Mouse (Mus musculus) ovary, postnatal 10 days (tissue): ENCODE results near the gene Gm13889.

Experiments
- DNase-seq: peaks from one replicate; pipeline ENCODE4 v3.0.0; 2022; ENCODE audit warnings: low spot score

Gene Gm13889

GRCm38 (mm10) chr2:93957785-93958175 lies 779 bp upstream of the Gm13889 start:
- DNase-seq, result no peak

DNA sequence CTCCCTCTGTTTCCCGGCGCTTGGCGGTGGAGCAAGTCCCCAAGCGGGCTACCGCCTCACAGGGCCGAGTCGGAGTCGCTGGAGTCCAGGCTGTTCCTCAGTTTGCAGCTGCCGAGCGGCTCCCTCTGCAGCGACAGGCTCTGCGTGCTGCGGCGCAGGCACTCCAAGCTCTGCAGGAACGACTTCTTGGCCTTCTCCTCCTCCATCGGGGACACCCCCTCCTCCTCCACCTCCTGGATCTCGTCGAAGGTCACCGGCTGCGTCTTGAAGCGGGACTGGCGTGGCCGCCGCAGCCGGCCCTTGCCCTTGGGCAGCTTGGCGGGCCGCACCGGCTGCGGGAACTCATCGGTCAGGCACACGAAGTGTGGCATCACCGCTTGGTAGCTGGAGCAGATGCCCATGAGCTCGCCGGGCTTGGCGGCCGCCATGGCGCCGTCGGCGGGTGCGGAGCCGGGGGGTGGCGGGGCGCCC lies 635 bp downstream of the Gm13889 start:
- peak; percentile 54 for DNase-seq

- DNase-seq, result no peak
Observed at GRCm38 (mm10) chr2:93955886-93956285, 1.1 kb downstream of the Gm13889 start.

GRCm38 (mm10) chr2:93954781-93955578 lies 2.0 kb downstream of the Gm13889 start:
- no peak for DNase-seq

GRCm38 (mm10) chr2:93953726-93954125 lies 3.3 kb downstream of the Gm13889 start:
- DNase-seq, result no peak

GRCm38 (mm10) chr2:93946976-93947375 lies 10.0 kb downstream of the Gm13889 start:
- DNase-seq, result no peak

DNA sequence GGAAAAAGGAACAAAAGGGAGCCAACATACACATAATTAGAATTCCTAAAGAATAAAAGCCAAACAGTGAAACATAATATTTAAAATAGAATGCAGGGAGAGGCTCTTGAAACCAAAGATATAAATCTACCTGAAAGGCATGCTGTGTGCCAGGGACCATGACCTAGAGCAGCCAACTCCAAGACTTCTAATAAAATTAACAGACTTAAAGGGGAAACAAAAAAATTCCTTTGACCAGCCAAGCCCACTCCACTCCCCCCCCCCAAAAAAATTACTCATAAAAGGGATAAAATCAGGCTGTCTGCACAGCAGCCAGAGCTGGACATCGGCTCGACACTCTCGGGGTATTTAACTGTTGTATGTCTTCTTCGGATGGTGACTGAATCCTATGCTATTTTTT lies 12.1 kb downstream of the Gm13889 start:
- no peak for DNase-seq

DNA sequence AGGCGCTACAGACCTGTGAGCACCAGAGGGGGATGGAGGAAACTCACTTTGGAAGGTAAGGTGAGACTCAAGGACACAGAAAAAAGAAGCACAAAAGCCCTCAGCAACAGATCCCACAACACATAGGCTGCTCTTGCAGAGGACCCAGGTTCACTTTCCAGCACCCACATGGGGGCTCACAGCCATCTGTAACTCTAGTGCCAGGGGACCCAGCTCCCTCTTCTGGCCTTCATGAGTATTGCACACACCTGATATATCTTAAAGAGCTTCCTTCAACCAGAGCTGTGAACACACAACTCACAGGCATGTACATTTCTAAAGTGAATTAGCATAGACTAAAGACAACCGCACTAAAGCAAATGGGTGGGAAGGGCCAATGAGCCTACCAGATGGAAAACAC lies 12.9 kb downstream of the Gm13889 start:
- DNase-seq, result no peak

- DNase-seq, result no peak
Observed at GRCm38 (mm10) chr2:93941670-93942069, 15.3 kb downstream of the Gm13889 start.

DNA sequence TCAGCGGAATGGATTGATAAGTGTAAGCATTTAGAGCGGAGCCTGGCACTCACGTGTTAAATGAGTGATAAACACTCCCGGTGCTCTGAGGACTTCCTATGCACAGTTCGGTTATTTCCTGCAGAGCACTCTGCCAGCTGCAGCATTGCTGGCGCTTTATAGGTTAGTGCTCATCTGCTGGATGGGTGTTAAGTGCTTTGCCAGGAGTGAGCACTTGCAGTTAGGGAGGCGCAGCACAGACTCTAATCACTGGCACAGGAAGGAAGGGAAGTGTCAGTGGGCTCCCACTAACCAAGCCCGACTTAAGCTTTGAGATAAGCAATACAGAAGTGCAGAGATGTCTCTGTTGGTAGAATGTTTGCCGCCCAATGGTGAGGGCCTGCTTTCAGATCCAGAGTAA lies 18.5 kb downstream of the Gm13889 start:
- DNase-seq, result no peak

DNA sequence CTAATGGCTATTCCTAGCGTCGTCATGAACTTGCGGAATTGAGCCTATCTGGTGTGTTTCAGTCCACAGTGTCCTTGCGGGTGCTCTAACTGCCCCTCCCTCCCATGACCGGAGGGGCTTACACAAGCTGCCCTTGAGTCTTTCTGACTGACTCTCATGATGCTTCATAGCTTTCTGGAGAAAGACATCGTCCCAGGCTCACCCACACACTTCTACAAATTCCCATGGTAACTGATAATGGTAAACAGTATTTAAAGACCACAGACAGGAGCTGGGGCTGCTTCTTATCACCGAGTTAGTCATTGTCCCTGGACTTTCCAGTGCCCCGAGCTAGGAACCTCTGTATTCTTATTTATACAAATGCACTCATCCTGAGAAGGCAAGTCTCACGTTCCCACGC lies 28.1 kb downstream of the Gm13889 start:
- DNase-seq, result no peak

GRCm38 (mm10) chr2:93927701-93928437 lies 29.1 kb downstream of the Gm13889 start:
- no peak for DNase-seq

DNA sequence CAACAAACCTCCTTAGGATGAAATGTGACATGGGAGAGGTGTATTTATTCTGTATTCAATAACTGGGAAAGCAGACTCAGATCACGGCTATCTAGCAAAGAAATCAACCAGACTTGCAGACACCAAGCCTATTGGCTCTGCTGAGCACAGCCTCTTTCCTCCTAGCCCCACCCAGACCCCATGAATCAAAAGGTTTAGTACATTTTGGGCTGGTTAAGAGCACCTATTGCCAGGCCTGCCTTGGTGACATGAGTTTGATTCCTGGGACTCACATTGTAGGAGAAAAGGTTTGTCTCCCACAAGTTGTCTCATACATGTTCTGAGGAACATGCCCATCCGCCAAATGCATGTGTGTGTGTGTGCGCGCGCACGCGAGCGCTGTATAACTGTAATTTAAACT lies 30.9 kb downstream of the Gm13889 start:
- no peak for DNase-seq

DNA sequence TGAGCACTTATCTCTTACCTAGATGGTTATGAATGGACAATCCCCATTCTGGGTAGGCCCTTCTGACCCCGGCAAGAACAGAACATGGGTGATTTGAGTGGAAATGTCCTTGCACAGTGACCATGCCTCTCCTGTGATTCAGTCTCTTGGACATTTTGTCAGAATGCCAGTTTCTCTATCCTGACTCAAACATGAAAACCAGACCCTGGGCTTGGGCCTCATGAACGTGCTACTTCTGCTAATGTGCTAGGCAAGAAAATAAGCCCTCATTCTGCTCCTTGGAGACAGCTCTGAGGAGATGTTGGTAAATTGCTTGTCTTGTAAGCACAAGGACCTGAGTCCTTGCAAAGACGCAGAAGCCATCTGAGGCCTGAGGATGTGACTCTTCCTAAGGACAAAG lies 37.9 kb downstream of the Gm13889 start:
- no peak for DNase-seq

DNA sequence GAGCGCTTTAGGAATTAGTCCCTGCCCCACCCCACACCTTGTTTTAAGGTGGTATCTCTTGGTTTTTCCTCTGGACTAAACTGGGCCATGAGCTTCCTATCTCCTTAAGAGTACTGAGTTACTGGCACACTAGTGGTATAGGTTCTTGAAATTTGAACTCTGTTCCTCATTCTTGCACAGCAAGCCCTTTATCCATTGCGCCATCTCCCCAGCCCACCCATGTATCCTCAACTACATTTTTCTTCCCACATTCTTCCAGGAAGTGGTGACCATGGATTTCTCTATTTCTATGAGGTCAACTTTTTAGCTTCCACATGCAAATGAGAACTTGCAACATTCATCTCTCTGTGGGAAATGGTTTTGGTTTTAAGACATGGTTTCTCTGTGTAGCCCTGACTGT lies 43.4 kb downstream of the Gm13889 start:
- no peak for DNase-seq

GRCm38 (mm10) chr2:93911942-93912341 lies 45.1 kb downstream of the Gm13889 start:
- no peak for DNase-seq

GRCm38 (mm10) chr2:93909716-93910115 lies 47.3 kb downstream of the Gm13889 start:
- no peak for DNase-seq

GRCm38 (mm10) chr2:93907519-93908294 lies 49.3 kb downstream of the Gm13889 start:
- no peak for DNase-seq

GRCm38 (mm10) chr2:93906316-93906715 lies 50.7 kb downstream of the Gm13889 start:
- no peak for DNase-seq
